Mouse (Mus musculus) lung, postnatal 0 days (tissue): ENCODE results near the gene Txn2.

Experiments used
- CTCF ChIP-seq: IDR thresholded peaks from 2 replicates; pipeline ENCODE4 v1.5.1; 2016; ENCODE audit warnings: antibody characterized with exemption, mild to moderate bottlenecking
- EP300 ChIP-seq: IDR thresholded peaks from 2 replicates; pipeline ENCODE4 v1.6.1; 2016; ENCODE audit warnings: antibody characterized with exemption, mild to moderate bottlenecking, control low read depth

- TF ChIP-seq CTCF, result no peak
- no peak for TF ChIP-seq EP300
Observed at GRCm38 (mm10) chr15:77866583-77867220, 62.1 kb downstream of the Txn2 start.
